Comparison of ENCODE assay signal across 11 mouse cellular contexts in the genomic region with DNA sequence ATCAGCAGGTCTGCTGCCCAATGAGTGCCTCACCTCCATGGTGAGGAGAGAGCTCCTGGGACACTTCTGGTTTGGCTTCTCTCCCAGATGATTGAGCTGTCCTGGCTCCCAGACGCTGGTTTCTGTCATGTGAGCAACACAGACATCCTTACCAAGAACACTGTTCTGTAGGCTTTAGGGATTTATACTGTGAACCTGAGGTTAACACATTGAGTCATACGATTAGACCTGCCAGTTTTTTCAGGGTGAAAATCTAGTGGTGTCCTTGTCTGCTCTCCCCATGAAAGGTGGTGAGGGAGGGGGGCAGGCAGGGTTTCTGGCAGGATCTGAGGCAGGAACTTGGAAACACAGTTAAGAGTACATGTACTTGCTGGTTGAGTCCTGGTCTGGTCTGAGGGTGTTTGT. TPM values are rescaled to one million over a fixed set of nuclear protein-coding genes. Genes with fewer than 3 reads are reported as not detected.
DNase-seq lines count a peak whose midpoint lies in the region; ATAC-seq and TF ChIP-seq lines count a peak whose summit lies in the region.
"Had no signal": no experiment of that assay in that cellular context is flagged by ENCODE, and none has a peak within 500 bp of the region (broad histone marks: within the 10 kb centered on the region; RNA-seq: fewer than 3 reads in every experiment).

No protein-coding gene starts in this region.

- H3K4me2 ChIP-seq in lung, embryonic 16.5 days (ENCODE audit: low read depth, low read length), result no peak overlapping the region
- H3K4me2 ChIP-seq in stomach, postnatal 0 days (replicated peaks; ENCODE audit: low read depth), result no peak overlapping the region
- H3K4me2 ChIP-seq: forebrain, embryonic 15.5 days had no signal

- H3K4me1 ChIP-seq in lung, embryonic 16.5 days (replicated peaks; ENCODE audit: control insufficient read depth, insufficient read depth, low read length), result peaks cover 57% of the 10 kb centered on the region
- peaks cover 50% of the 10 kb centered on the region for H3K4me1 ChIP-seq in lung, adult 2 months (ENCODE audit: control insufficient read depth, insufficient read depth, low read length)
- H3K4me1 ChIP-seq in stomach, postnatal 0 days (replicated peaks; ENCODE audit: control insufficient read depth, insufficient read depth), result peaks cover 15% of the 10 kb centered on the region

- no peaks in the 10 kb centered on the region for H3K9me3 ChIP-seq in lung, embryonic 16.5 days (ENCODE audit: control insufficient read depth, low read length)
- no peaks in the 10 kb centered on the region for H3K9me3 ChIP-seq in stomach, postnatal 0 days (ENCODE audit: control insufficient read depth, low read length)
- H3K9me3 ChIP-seq: forebrain, embryonic 15.5 days had no signal

- H3K4me3 ChIP-seq in lung, embryonic 16.5 days (ENCODE audit: low read length), result no peak overlapping the region
- H3K4me3 ChIP-seq in lung, adult 2 months (replicated peaks; ENCODE audit: extremely low read depth, low read depth, low read length), result no peak overlapping the region
- no peak overlapping the region for H3K4me3 ChIP-seq in stomach, postnatal 0 days (ENCODE audit: low read depth, low read length)
- H3K4me3 ChIP-seq: forebrain, embryonic 15.5 days had no signal

- no peak for TF ChIP-seq CTCF in lung, adult 2 months (IDR thresholded peaks at IDR 0.05; ENCODE audit: insufficient read depth, low read length)
- no peak for TF ChIP-seq CTCF in stomach, postnatal 0 days (IDR thresholded peaks at IDR 0.05; ENCODE audit: low read depth)

- TF ChIP-seq EP300 in stomach, postnatal 0 days (optimal IDR thresholded peaks at IDR 0.05), result no peak

- H3K36me3 ChIP-seq in lung, embryonic 16.5 days (ENCODE audit: control insufficient read depth, insufficient read depth, low read length), result no peaks in the 10 kb centered on the region
- no peaks in the 10 kb centered on the region for H3K36me3 ChIP-seq in stomach, postnatal 0 days (ENCODE audit: control insufficient read depth, insufficient read depth, low read length)
- H3K36me3 ChIP-seq: forebrain, embryonic 15.5 days had no signal

- no peak for TF ChIP-seq POLR2A in lung, adult 2 months (IDR thresholded peaks at IDR 0.05; ENCODE audit: borderline replicate concordance, extremely low read depth, low read depth, low read length)

- WGBS in lung, embryonic 16.5 days, result 25% methylated on average over 2 of the region's 2 CpGs
- WGBS in lung, adult 2 months, result 22% methylated on average over 2 of the region's 2 CpGs
- 21% methylated on average over 2 of the region's 2 CpGs for WGBS in stomach, postnatal 0 days

- H3K27ac ChIP-seq in lung, embryonic 16.5 days (ENCODE audit: low read length), result peak overlapping the region; percentile 50
- peak overlapping the region; percentile 73 for H3K27ac ChIP-seq in stomach, postnatal 0 days (replicated peaks)
- H3K27ac ChIP-seq: forebrain, embryonic 15.5 days; macrophage had no signal

- no peak for DNase-seq in lung, adult 2 months
- DNase-seq in fat pad, adult 2 months (ENCODE audit: extremely low read depth, low read depth, low spot score), result peak; percentile 82
- peak; percentile 37 to 69 for DNase-seq in heart, postnatal 14 days
- no peak for DNase-seq in stomach, postnatal 0 days (ENCODE audit: low spot score)
- DNase-seq in cerebellum, adult 9-10 months, result no peak
- DNase-seq in cerebellum, adult 18-20 months, result no peak
- DNase-seq: cerebellum, adult 9-11 months; thymus, adult 2 months had no signal

- ATAC-seq in lung, embryonic 16.5 days (ENCODE audit: low read depth), result peak; percentile 43
- peak; percentile 43; the same call in 1 of the 2 replicates for ATAC-seq in stomach, postnatal 0 days (ENCODE audit: low FRiP score, low TSS enrichment)
- ATAC-seq: forebrain, embryonic 15.5 days had no signal

- H3K9ac ChIP-seq in lung, embryonic 16.5 days (ENCODE audit: low read length), result no peak overlapping the region
- H3K9ac ChIP-seq in stomach, postnatal 0 days (ENCODE audit: low read length), result no peak overlapping the region
- H3K9ac ChIP-seq: forebrain, embryonic 15.5 days had no signal

- intact Hi-C loops in heart, postnatal 14 days (cut with DNase I), result loop anchor here (5.0 kb wide), 2 partner anchors 47 to 92 kb away; no protein-coding TSS in a partner anchor

- H3K27me3 ChIP-seq in lung, embryonic 16.5 days (ENCODE audit: control insufficient read depth, insufficient read depth, low read depth, low read length), result no peaks in the 10 kb centered on the region
- no peaks in the 10 kb centered on the region for H3K27me3 ChIP-seq in stomach, postnatal 0 days (ENCODE audit: control insufficient read depth, insufficient read depth, low read length)
- H3K27me3 ChIP-seq: forebrain, embryonic 15.5 days had no signal

RNA-seq across cellular contexts. Expression of a gene that starts 54.3 kb away (rescaled TPM):
- polyA plus RNA-seq in lung, embryonic 16.5 days (2015; fragmentation: Nextera tagmentation; extraction: Ambion mirVana), result 16.0 TPM in 2 replicates
- 9.4 and 15.2 TPM in 2 replicates for polyA plus RNA-seq in lung, adult 2 months (2012; rRNA removed)
- total RNA-seq in heart, postnatal 14 days (2021), result 10 to 100 TPM; 67.5 to 70.7 TPM
- 6.9 and 7.2 TPM in 2 replicates for polyA plus RNA-seq in stomach, postnatal 0 days (2015; fragmentation: Nextera tagmentation; extraction: Ambion mirVana)

Comparison
In these comparisons a context has a peak if more than half of its experiments do, and no peak if none do; other contexts are left out.
1. DNase-seq: peak in fat pad, adult 2 months (single experiment) and heart, postnatal 14 days (2 of 2); none in lung, adult 2 months (single experiment), stomach, postnatal 0 days (single experiment), cerebellum, adult 9-10 months (single experiment) and cerebellum, adult 18-20 months (0 of 2).